Mouse (Mus musculus) embryonic facial prominence, embryonic 14.5 days (tissue): ENCODE data around the gene Zswim5. TPM values are rescaled to one million over a fixed set of nuclear protein-coding genes. Genes with fewer than 3 reads are reported as not detected.
A peak's percentile ranks its signal among the peaks of the same experiment; 100 is the strongest.

Source experiments
- ATAC-seq: fragments of 200-750 bp; cut with Nextera tagmentation; 2 replicates; pipeline ENCODE4 v1.8.0; 2017; ENCODE audit warnings: low read depth, moderate number of reproducible peaks, moderate TSS enrichment
- DNase-seq: peaks from one replicate; pipeline ENCODE4 v3.0.0-alpha.2; 2015; ENCODE audit warnings: low spot score
- H3K27ac ChIP-seq: fragments of 300-500 bp; sonication (generic); replicated peaks from 2 replicates; pipeline ENCODE4 v1.5.1; 2014; ENCODE audit warnings: low read depth, mild to moderate bottlenecking, low read length, moderate library complexity
- H3K27me3 ChIP-seq: fragments of 300-500 bp; sonication (generic); replicated peaks from 2 replicates; pipeline ENCODE4 v1.6.1; 2014; ENCODE audit warnings: low read length; ENCODE audit not compliant: control insufficient read depth, insufficient read depth
- H3K36me3 ChIP-seq: fragments of 300-500 bp; sonication (generic); 2 replicates; pipeline ENCODE4 v1.6.1; 2014; ENCODE audit warnings: low read length, mixed read lengths; ENCODE audit not compliant: control insufficient read depth, insufficient read depth
- H3K4me1 ChIP-seq: fragments of 300-500 bp; sonication (generic); 2 replicates; pipeline ENCODE4 v1.6.1; 2014; ENCODE audit warnings: antibody characterized with exemption, low read length; ENCODE audit not compliant: control insufficient read depth, insufficient read depth
- H3K4me2 ChIP-seq: fragments of 300-500 bp; sonication (generic); 2 replicates; pipeline ENCODE4 v1.6.1; 2014; ENCODE audit warnings: low read depth, mild to moderate bottlenecking, low read length, moderate library complexity, mixed read lengths
- H3K4me3 ChIP-seq: fragments of 300-500 bp; sonication (generic); 2 replicates; pipeline ENCODE4 v1.5.1; 2014; ENCODE audit warnings: low read depth, mild to moderate bottlenecking, low read length
- H3K9ac ChIP-seq: fragments of 300-500 bp; sonication (generic); 2 replicates; pipeline ENCODE4 v1.6.1; 2014; ENCODE audit warnings: low read depth, mild to moderate bottlenecking, low read length, moderate library complexity, mixed read lengths
- H3K9me3 ChIP-seq: fragments of 300-500 bp; sonication (generic); 2 replicates; pipeline ENCODE4 v1.6.1; 2016; ENCODE audit warnings: low read length; ENCODE audit not compliant: control insufficient read depth
- WGBS: fragments of 180-500 bp; shearing (Covaris S2); extraction: QIAGEN DNeasy Blood & Tissue Kit; methylation state at CpG from one replicate; pipeline ENCODE4 v1.1.7; 2014; 5-methylcytosine and 5-hydroxymethylcytosine counted together
- polyA plus RNA-seq: library from polyadenylated mRNA; unstranded; fragments of >200 nt; fragmentation: Nextera tagmentation; extraction: Ambion mirVana; gene quantifications from 2 replicates; pipeline ENCODE4 v1.2.1, GENCODE M21; 2014

Zswim5 gene
- polyA plus RNA-seq, 1 experiment from 2014 or later, result 0.54 TPM

GRCm38 (mm10) chr4:116991366-116991765 is 114.2 kb downstream of the Zswim5 start:
- H3K27ac ChIP-seq, result no peak overlapping the region
- ATAC-seq (no peak), DNase-seq (peak; percentile 74)
- no peaks in the 10 kb centered on the region for H3K27me3 ChIP-seq
- H3K9ac ChIP-seq, result no peak overlapping the region
- no peaks in the 10 kb centered on the region for H3K9me3 ChIP-seq
- H3K4me1 ChIP-seq, result peaks cover 9% of the 10 kb centered on the region
- H3K4me3 ChIP-seq, result no peak overlapping the region
- H3K36me3 ChIP-seq, result peaks cover 10% of the 10 kb centered on the region
- 10% methylated on average over 7 of the region's 7 CpGs for WGBS
- H3K4me2 ChIP-seq, result no peak overlapping the region

DNA sequence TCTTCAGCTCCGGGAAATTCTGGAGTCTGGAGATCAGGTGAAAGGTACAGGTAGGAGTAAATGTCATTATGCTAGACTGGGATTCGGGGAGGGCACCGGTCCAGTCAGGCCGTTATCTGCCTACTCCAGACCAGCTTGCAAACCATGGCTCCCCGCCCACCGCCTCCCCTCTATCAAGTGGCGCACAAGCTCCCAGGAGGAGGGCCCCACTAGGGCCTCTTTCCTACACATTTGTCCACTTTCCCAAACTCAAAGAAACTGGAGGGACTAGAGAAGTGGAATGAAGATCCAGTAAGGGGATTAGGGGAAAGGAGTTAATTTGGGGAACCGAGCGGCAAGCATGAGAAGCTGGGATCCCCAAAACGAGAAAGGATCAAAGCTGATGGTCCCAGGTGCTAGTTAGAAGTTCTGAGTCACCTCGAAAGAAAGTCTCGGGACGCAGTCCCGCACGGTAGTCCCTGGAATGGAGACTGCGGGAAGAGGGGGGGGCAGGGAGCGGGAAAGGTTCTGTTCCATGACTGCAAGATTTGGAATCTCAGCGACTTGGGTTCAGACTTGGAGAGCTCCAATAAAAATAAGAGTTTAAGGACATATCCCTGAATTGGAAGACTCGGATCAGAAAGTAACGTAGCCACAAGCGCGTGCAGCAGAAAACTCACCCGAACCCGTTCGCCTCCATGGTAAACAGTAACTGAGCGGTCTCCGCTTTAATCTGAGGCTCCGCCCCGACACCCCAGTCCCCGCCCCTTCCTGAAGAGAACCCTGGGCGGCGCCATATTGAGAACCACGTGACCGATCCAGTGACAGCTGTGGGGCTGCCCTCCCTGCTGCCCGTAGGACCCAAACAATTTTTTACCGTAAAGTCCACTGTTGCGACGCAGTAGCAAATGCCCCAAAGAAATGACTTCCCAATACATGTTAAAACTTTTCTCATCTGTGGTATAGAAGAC is 116.8 kb downstream of the Zswim5 start, which contains the start of gene Urod:
Gene Urod (minus strand): TSS at position 742 of the 950 bp plus-strand sequence.
- no peaks in the 10 kb centered on the region for H3K27me3 ChIP-seq
- peak within 1 kb of the TSS; percentile 92 for H3K4me3 ChIP-seq
- no peaks in the 10 kb centered on the region for H3K9me3 ChIP-seq
- peak; percentile 92 for ATAC-seq
- no peak within 1 kb of the TSS; the same call in 1 of the 2 replicates for H3K27ac ChIP-seq
- peak; percentile 98 for DNase-seq
- peak within 1 kb of the TSS; percentile 98 for H3K4me2 ChIP-seq
- peak within 1 kb of the TSS; percentile 77 for H3K9ac ChIP-seq
- H3K4me1 ChIP-seq, result peaks cover 9% of the 10 kb centered on the region
- 1% methylated on average over 38 of the region's 38 CpGs for WGBS
- peaks cover 17% of the 10 kb centered on the region for H3K36me3 ChIP-seq

DNA sequence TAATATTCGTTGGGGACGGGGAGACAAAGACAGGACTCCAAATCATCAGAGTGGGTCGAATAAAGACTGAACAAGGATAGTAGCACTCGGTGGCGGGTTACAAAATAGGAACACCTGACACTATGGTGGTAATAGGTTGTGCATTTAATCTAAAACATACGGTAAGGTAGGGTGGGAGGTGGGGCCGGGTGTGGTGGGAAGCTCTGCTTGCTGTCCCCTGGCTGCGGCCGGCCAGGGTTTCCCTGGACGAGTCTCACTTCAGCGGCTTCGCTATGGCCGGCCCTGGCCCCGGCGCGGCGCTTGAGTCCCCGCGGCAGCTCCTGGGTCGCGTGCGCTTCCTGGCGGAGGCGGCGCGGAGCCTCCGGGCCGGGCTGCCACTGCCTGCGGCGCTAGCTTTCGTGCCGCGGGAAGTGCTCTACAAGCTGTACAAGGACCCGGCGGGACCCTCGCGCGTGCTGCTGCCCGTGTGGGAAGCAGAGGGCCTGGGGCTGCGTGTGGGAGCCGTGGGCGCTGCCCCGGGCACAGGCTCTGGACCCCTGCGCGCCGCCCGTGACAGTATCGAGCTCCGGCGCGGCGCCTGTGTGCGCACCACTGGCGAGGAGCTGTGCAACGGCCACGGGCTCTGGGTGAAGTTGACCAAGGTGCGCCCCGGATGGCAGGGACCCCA is 118.1 kb downstream of the Zswim5 start, which contains the start of gene Hectd3:
Gene Hectd3 (plus strand): TSS at position 187 of the 667 bp plus-strand sequence.
- Histone ChIP-seq H3K27me3 (no peaks in the 10 kb centered on the region), H3K27ac (no peak within 1 kb of the TSS; the same call in 1 of the 2 replicates), H3K9me3 (no peaks in the 10 kb centered on the region), H3K4me1 (peaks cover 9% of the 10 kb centered on the region), H3K4me2 (peak within 1 kb of the TSS; percentile 98), H3K4me3 (peak within 1 kb of the TSS; percentile 92), H3K9ac (peak within 1 kb of the TSS; percentile 77), H3K36me3 (peaks cover 23% of the 10 kb centered on the region)
- DNase-seq (peak; percentile 82), ATAC-seq (peak; percentile 75)
- 2% methylated on average over 37 of the region's 58 CpGs for WGBS

DNA sequence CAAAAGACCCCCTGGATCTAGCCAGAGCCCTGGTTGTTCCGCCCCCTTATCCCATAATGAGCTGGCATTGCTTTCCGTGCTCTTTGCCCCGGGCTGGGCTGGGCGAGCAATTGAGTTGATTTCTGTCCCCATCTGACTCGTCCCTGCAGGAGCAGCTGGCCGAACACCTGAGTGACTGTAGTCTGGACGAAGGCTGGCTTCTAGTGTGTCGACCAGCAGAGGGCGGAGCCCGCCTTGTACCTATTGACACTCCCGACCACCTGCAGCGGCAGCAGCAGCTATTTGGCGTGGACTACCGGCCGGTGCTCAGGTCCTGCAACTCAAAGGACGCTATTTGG is 118.6 kb downstream of the Zswim5 start:
- no peaks in the 10 kb centered on the region for H3K9me3 ChIP-seq
- H3K9ac ChIP-seq, result peak overlapping the region; percentile 77
- no peak overlapping the region; the same call in 1 of the 2 replicates for H3K27ac ChIP-seq
- peaks cover 22% of the 10 kb centered on the region for H3K36me3 ChIP-seq
- 1% methylated on average over 16 of the region's 16 CpGs for WGBS
- DNase-seq (peak; percentile 50), ATAC-seq (no peak)
- peak overlapping the region; percentile 92 for H3K4me3 ChIP-seq
- peaks cover 9% of the 10 kb centered on the region for H3K4me1 ChIP-seq
- no peaks in the 10 kb centered on the region for H3K27me3 ChIP-seq
- peak overlapping the region; percentile 98 for H3K4me2 ChIP-seq

DNA sequence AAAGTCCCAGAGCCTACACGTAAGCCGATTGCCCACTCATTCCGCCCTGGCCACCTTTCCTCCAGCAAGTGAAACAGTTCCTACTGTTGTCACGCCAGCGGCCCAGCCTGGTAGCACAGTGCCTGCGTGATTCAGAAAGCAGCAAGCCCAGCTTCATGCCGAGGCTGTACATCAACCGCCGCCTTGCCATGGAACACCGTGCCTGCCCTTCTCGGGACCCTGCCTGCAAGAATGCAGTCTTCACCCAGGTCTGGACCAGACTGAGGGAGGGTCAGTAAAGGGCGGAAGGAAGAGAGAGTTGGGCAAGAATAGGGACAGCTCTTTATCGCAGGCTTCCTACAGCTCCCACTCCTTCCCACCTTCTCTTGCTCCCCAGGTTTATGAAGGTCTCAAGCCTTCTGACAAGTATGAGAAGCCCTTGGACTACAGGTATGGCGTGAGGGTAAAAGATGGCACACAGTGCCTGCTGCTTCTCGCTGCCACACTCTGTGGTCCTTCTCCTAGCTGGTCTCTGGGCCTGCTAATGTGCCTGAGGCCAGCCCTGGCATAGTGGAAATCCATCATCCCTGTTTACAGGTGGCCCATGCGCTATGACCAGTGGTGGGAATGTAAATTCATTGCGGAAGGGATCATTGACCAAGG is 122.5 kb downstream of the Zswim5 start:
- peaks cover 46% of the 10 kb centered on the region for H3K36me3 ChIP-seq
- 82% methylated on average over 17 of the region's 17 CpGs for WGBS
- no peak for DNase-seq

GRCm38 (mm10) chr4:117001957-117002356 is 124.8 kb downstream of the Zswim5 start:
- ATAC-seq (no peak), DNase-seq (no peak)
- no peak overlapping the region for H3K4me2 ChIP-seq
- H3K4me1 ChIP-seq, result no peaks in the 10 kb centered on the region
- H3K4me3 ChIP-seq, result no peak overlapping the region
- H3K27ac ChIP-seq, result no peak overlapping the region
- 87% methylated on average over 16 of the region's 16 CpGs for WGBS
- no peak overlapping the region for H3K9ac ChIP-seq
- H3K27me3 ChIP-seq, result no peaks in the 10 kb centered on the region
- H3K36me3 ChIP-seq, result peaks cover 47% of the 10 kb centered on the region
- no peaks in the 10 kb centered on the region for H3K9me3 ChIP-seq

More for the DNA sequence above, 122.5 kb downstream of the Zswim5 start:
- Histone ChIP-seq H3K4me3 (no peak overlapping the region), H3K27ac (no peak overlapping the region), H3K9me3 (no peaks in the 10 kb centered on the region), H3K4me2 (no peak overlapping the region), H3K9ac (no peak overlapping the region), H3K4me1 (peaks cover 4% of the 10 kb centered on the region), H3K27me3 (no peaks in the 10 kb centered on the region)
- no peak for ATAC-seq

DNA sequence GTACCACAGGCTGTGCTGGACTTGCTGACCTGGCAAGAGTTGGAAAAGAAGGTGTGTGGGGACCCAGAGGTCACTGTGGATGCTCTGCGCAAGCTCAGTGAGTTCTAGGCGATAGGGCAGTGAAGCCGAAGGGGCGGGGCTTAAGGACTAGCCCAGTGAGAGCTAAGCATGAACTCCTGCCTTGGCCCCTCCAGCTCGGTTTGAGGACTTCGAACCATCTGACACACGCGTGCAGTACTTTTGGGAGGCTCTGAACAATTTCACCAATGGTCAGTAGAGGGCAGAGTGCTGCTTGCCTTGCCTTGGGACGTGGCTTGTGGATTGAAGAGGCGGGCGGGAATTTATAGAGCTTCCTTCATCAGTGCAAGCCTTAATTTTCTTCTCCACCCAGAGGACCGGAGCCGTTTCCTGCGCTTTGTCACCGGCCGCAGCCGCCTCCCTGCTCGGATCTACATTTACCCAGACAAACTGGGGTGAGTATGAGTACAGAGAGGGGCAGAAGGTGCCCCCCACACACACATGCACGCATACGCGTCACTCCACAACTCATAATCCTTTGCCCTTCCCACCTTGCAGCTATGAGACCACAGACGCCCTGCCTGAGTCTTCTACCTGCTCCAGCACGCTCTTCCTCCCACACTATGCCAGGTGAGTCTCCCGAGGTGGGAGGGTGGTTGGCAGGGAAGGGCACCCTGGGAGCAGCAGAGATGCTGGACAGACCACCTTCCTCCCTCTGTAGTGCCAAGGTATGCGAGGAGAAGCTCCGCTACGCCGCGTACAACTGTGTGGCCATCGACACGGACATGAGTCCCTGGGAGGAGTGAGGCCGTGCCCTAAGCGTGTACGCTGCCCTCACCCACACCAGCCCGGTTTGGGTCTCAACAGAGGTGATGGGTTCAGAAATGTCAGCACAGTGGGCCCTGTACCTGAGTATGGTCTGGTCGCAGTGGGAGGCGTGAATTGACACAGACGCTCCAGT is 125.7 kb downstream of the Zswim5 start:
- Histone ChIP-seq H3K36me3 (peaks cover 47% of the 10 kb centered on the region), H3K27me3 (no peaks in the 10 kb centered on the region), H3K9me3 (no peaks in the 10 kb centered on the region), H3K9ac (peak overlapping the region; percentile 34), H3K4me1 (no peaks in the 10 kb centered on the region), H3K4me2 (no peak overlapping the region), H3K4me3 (no peak overlapping the region), H3K27ac (no peak overlapping the region)
- 53% methylated on average over 38 of the region's 38 CpGs for WGBS
- ATAC-seq (peak; percentile 71), DNase-seq (peak; percentile 79)
